Mouse (Mus musculus) forebrain, embryonic 11.5 days (tissue): ENCODE data around the gene Rap1gds1. TPM values are rescaled to one million over a fixed set of nuclear protein-coding genes. Genes with fewer than 3 reads are reported as not detected.

Source experiments
- ATAC-seq: fragments of 200-750 bp; cut with Nextera tagmentation; replicated peaks from 2 replicates; pipeline ENCODE4 v1.8.0; 2017; ENCODE audit warnings: moderate TSS enrichment; ENCODE audit not compliant: low FRiP score
- DNase-seq: peaks from one replicate; pipeline ENCODE4 v3.0.0-alpha.2; 2017; ENCODE audit warnings: low spot score
- H3K27ac ChIP-seq: fragments of 300-500 bp; sonication (generic); 2 replicates; pipeline ENCODE4 v1.5.1; 2014; ENCODE audit warnings: low read depth, low read length
- H3K27me3 ChIP-seq: fragments of 300-500 bp; sonication (generic); 2 replicates; pipeline ENCODE4 v1.6.1; 2014; ENCODE audit warnings: mild to moderate bottlenecking, low read length, mixed read lengths; ENCODE audit not compliant: control insufficient read depth, insufficient read depth
- H3K36me3 ChIP-seq: fragments of 300-500 bp; sonication (generic); 2 replicates; pipeline ENCODE4 v1.6.1; 2014; ENCODE audit warnings: mild to moderate bottlenecking, low read length, moderate library complexity, mixed read lengths; ENCODE audit not compliant: control insufficient read depth, insufficient read depth
- H3K4me1 ChIP-seq: fragments of 300-500 bp; sonication (generic); replicated peaks from 2 replicates; pipeline ENCODE4 v1.6.1; 2014; ENCODE audit warnings: low read length, mixed read lengths; ENCODE audit not compliant: control insufficient read depth, insufficient read depth
- H3K4me2 ChIP-seq: fragments of 300-500 bp; sonication (generic); 2 replicates; pipeline ENCODE4 v1.6.1; 2014; ENCODE audit warnings: low read depth, mild to moderate bottlenecking, low read length, moderate library complexity, mixed read lengths; ENCODE audit not compliant: severe bottlenecking
- H3K4me3 ChIP-seq: fragments of 300-500 bp; sonication (generic); 2 replicates; pipeline ENCODE4 v1.5.1; 2014; ENCODE audit warnings: low read depth, low read length
- H3K9ac ChIP-seq: fragments of 300-500 bp; sonication (generic); 2 replicates; pipeline ENCODE4 v1.6.1; 2014; ENCODE audit warnings: low read length
- H3K9me3 ChIP-seq: fragments of 300-500 bp; sonication (generic); 2 replicates; pipeline ENCODE4 v1.6.1; 2016; ENCODE audit warnings: low read length, mixed read lengths; ENCODE audit not compliant: control insufficient read depth
- WGBS: fragments of 180-500 bp; shearing (Covaris S2); extraction: QIAGEN DNeasy Blood & Tissue Kit; methylation state at CpG from one replicate; pipeline ENCODE4 v1.1.7; 2014; 5-methylcytosine and 5-hydroxymethylcytosine counted together
- polyA plus RNA-seq: library from polyadenylated mRNA; unstranded; fragments of >200 nt; fragmentation: Nextera tagmentation; extraction: Ambion mirVana; gene quantifications from 2 replicates; pipeline ENCODE4 v1.2.1, GENCODE M21; 2014

Gene Rap1gds1
- polyA plus RNA-seq, 1 experiment from 2014 or later: 67.9 TPM

GRCm38 (mm10) chr3:139075333-139076058 lies 495 bp upstream of the Rap1gds1 start:
- Histone ChIP-seq H3K9ac (peak overlapping the region; percentile 81), H3K4me1 (peaks cover 4% of the 10 kb centered on the region; the same call in 1 of the 2 replicates), H3K4me3 (peak overlapping the region; percentile 89), H3K9me3 (no peaks in the 10 kb centered on the region), H3K4me2 (peak overlapping the region; percentile 80), H3K36me3 (no peaks in the 10 kb centered on the region), H3K27ac (peak overlapping the region; percentile 81), H3K27me3 (no peaks in the 10 kb centered on the region)
- DNase-seq (peak; percentile 96), ATAC-seq (peak; percentile 96)
- under 1% methylated on average over 67 of the region's 72 CpGs for WGBS

DNA sequence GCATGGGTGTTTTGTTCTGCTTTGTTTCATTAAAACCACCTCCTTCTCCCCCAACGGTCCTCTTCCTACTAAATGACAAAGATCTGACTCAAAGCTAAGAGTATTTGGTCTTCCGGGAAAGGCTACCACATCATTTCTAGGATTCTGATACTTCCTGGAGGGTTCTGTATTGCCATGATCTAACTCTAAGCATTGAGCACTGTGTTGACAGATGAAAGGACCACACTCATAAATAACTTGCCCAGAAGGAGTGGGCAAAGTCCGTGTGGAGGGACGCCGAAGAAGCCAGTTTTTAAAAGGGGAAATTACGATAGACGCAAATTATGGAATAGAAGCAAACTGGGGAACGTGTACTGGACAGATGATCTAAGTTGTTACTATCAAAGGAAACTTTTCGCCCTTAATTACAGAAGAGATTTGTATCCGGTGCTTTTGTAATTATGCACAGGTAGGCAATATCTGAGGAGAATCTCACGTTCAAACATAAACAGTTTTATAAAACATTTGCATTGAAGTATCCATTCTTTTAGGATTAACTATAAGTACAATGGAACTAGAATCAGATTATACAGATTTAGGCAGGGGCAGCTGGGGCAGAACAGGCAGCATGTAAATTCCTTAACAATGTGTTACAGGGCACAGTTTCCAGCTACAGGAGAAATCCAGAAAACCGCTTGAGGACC lies 1.1 kb downstream of the Rap1gds1 start:
- Histone ChIP-seq H3K27ac (peak overlapping the region; percentile 94), H3K4me2 (peak overlapping the region; percentile 55), H3K9ac (peak overlapping the region; percentile 93), H3K27me3 (no peaks in the 10 kb centered on the region), H3K36me3 (no peaks in the 10 kb centered on the region), H3K4me3 (peak overlapping the region; percentile 89), H3K9me3 (no peaks in the 10 kb centered on the region), H3K4me1 (peaks cover 4% of the 10 kb centered on the region; the same call in 1 of the 2 replicates)
- WGBS: 8% methylated on average over 12 of the region's 12 CpGs
- ATAC-seq (no peak), DNase-seq (no peak)

DNA sequence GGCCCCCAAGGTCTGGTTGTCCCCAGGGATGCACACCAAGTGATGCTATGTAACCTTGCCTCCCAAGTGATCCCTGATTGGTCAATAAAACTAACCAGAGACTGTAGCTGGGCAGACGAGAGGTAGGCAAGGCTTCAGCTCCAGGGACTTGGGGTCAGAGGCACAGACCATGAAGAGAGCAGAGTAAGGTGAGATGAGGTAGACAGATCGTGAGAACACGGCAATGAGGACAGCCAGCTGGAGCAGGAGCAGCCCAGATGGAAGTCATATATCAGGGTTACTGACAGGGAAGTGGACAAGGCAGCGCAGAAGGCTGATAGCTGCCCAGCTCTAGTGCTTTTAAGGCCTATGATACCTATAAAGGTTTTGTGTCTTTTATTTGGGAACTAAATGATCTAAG lies 5.5 kb downstream of the Rap1gds1 start:
- H3K4me1 ChIP-seq: peaks cover 8% of the 10 kb centered on the region; the same call in 1 of the 2 replicates

GRCm38 (mm10) chr3:139064076-139064475 lies 10.9 kb downstream of the Rap1gds1 start:
- no peak overlapping the region for H3K4me3 ChIP-seq
- H3K27me3 ChIP-seq: no peaks in the 10 kb centered on the region
- no peak overlapping the region for H3K9ac ChIP-seq
- H3K36me3 ChIP-seq: no peaks in the 10 kb centered on the region
- WGBS: 96% methylated on average over 9 of the region's 9 CpGs
- H3K9me3 ChIP-seq: no peaks in the 10 kb centered on the region
- no peak overlapping the region for H3K4me2 ChIP-seq
- ATAC-seq: no peak
- no peak overlapping the region for H3K27ac ChIP-seq
- no peak for DNase-seq
- 0 out of 2 replicates have a peak, but pooled peaks cover 4% of the 10 kb centered on the region for H3K4me1 ChIP-seq

More for the DNA sequence above, 5.5 kb downstream of the Rap1gds1 start:
- Histone ChIP-seq H3K27me3 (no peaks in the 10 kb centered on the region), H3K27ac (no peak overlapping the region), H3K4me2 (no peak overlapping the region), H3K9me3 (no peaks in the 10 kb centered on the region), H3K4me3 (no peak overlapping the region), H3K9ac (no peak overlapping the region), H3K36me3 (no peaks in the 10 kb centered on the region)
- ATAC-seq: no peak
- DNase-seq: no peak
- WGBS: 81% methylated on average over 4 of the region's 4 CpGs

- 95% methylated on average over 3 of the region's 3 CpGs for WGBS
- no peaks in the 10 kb centered on the region for H3K4me1 ChIP-seq
These were observed 12.9 kb downstream of the Rap1gds1 start for GRCm38 (mm10) chr3:139062088-139062487.

GRCm38 (mm10) chr3:139048701-139049622 lies 26.0 kb downstream of the Rap1gds1 start:
- 91% methylated on average over 12 of the region's 12 CpGs for WGBS
- no peaks in the 10 kb centered on the region for H3K4me1 ChIP-seq
- no peak for DNase-seq
- no peak overlapping the region for H3K4me3 ChIP-seq
- H3K9me3 ChIP-seq: no peaks in the 10 kb centered on the region
- H3K27me3 ChIP-seq: no peaks in the 10 kb centered on the region
- H3K4me2 ChIP-seq: no peak overlapping the region
- no peak for ATAC-seq
- H3K27ac ChIP-seq: no peak overlapping the region
- no peak overlapping the region for H3K9ac ChIP-seq
- H3K36me3 ChIP-seq: no peaks in the 10 kb centered on the region

More at GRCm38 (mm10) chr3:139062088-139062487, 12.9 kb downstream of the Rap1gds1 start:
- H3K27me3 ChIP-seq: no peaks in the 10 kb centered on the region
- no peaks in the 10 kb centered on the region for H3K36me3 ChIP-seq
- DNase-seq (no peak), ATAC-seq (no peak)
- H3K9me3 ChIP-seq: no peaks in the 10 kb centered on the region
- H3K4me2 ChIP-seq: no peak overlapping the region
- no peak overlapping the region for H3K27ac ChIP-seq
- no peak overlapping the region for H3K9ac ChIP-seq
- no peak overlapping the region for H3K4me3 ChIP-seq

GRCm38 (mm10) chr3:139042433-139042854 lies 32.6 kb downstream of the Rap1gds1 start:
- no peaks in the 10 kb centered on the region for H3K9me3 ChIP-seq
- 88% methylated on average over 3 of the region's 3 CpGs for WGBS
- H3K27ac ChIP-seq: no peak overlapping the region
- DNase-seq (no peak), ATAC-seq (no peak)
- no peaks in the 10 kb centered on the region for H3K36me3 ChIP-seq
- no peak overlapping the region for H3K4me3 ChIP-seq
- no peaks in the 10 kb centered on the region for H3K27me3 ChIP-seq
- no peak overlapping the region for H3K9ac ChIP-seq
- H3K4me1 ChIP-seq: no peaks in the 10 kb centered on the region
- H3K4me2 ChIP-seq: no peak overlapping the region

GRCm38 (mm10) chr3:139041921-139042320 lies 33.1 kb downstream of the Rap1gds1 start:
- Histone ChIP-seq H3K9ac (no peak overlapping the region), H3K4me3 (no peak overlapping the region), H3K27me3 (no peaks in the 10 kb centered on the region), H3K36me3 (no peaks in the 10 kb centered on the region), H3K9me3 (no peaks in the 10 kb centered on the region), H3K4me1 (no peaks in the 10 kb centered on the region), H3K4me2 (no peak overlapping the region), H3K27ac (no peak overlapping the region)
- ATAC-seq: no peak
- WGBS: 88% methylated on average over 4 of the region's 4 CpGs
- DNase-seq: no peak
